Mouse (Mus musculus) liver, embryonic 14.5 days (tissue): ENCODE measurements around the gene Atp5j. TPM values are rescaled to one million over a fixed set of nuclear protein-coding genes. Genes with fewer than 3 reads are reported as not detected.

Experiments
- ATAC-seq: fragments of 200-750 bp; cut with Nextera tagmentation; 2 replicates; pipeline ENCODE4 v1.8.0; 2017; ENCODE audit warnings: moderate number of reproducible peaks, mild to moderate bottlenecking, moderate library complexity; ENCODE audit not compliant: insufficient read depth
- DNase-seq, 3 experiments: peaks; one replicate each; pipeline ENCODE4 v3.0.0-alpha.2; 2012 to 2013; ENCODE audit warnings: low read depth in 3 of 3, low spot score in 3 of 3
- H3K27ac ChIP-seq: fragments of 300-500 bp; sonication (generic); 2 replicates; pipeline ENCODE4 v1.5.1; 2014; ENCODE audit warnings: moderate library complexity, mild to moderate bottlenecking, control low read depth, inconsistent platforms
- H3K27me3 ChIP-seq: fragments of 300-500 bp; sonication (generic); 2 replicates; pipeline ENCODE4 v1.6.1; 2014; ENCODE audit warnings: mild to moderate bottlenecking, low read length, moderate library complexity; ENCODE audit not compliant: control insufficient read depth, insufficient read depth
- H3K36me3 ChIP-seq: fragments of 300-500 bp; sonication (generic); replicated peaks from 2 replicates; pipeline ENCODE4 v1.6.1; 2014; ENCODE audit warnings: low read depth; ENCODE audit not compliant: control insufficient read depth, insufficient read depth
- H3K4me1 ChIP-seq, 2 experiments: fragments of 200-500 bp in 1 of 2; fragments of 300-500 bp in 1 of 2; sonication (generic) in 1 of 2; replicated peaks; 2 replicates each; pipeline ENCODE4 v1.6.1; 2012 to 2014; ENCODE audit warnings: antibody characterized with exemption in 1 of 2, inconsistent platforms in 1 of 2, low read length in 1 of 2; ENCODE audit not compliant: control insufficient read depth in 2 of 2, insufficient read depth in 2 of 2
- H3K4me2 ChIP-seq: fragments of 300-500 bp; sonication (generic); 2 replicates; pipeline ENCODE4 v1.6.1; 2014; ENCODE audit warnings: low read depth, mild to moderate bottlenecking, control low read depth, moderate library complexity
- H3K4me3 ChIP-seq, 2 experiments: fragments of 200-500 bp in 1 of 2; fragments of 300-500 bp in 1 of 2; sonication (generic) in 1 of 2; 2 replicates each; pipeline ENCODE4 v1.5.1; 2012 to 2014; ENCODE audit warnings: low read depth in 2 of 2, low read length in 2 of 2, mild to moderate bottlenecking in 2 of 2, control low read depth in 1 of 2, inconsistent platforms in 1 of 2, moderate library complexity in 1 of 2; ENCODE audit not compliant: insufficient read depth in 1 of 2
- H3K9ac ChIP-seq: fragments of 300-500 bp; sonication (generic); replicated peaks from 2 replicates; pipeline ENCODE4 v1.6.1; 2014; ENCODE audit warnings: mild to moderate bottlenecking, control low read depth, moderate library complexity
- H3K9me3 ChIP-seq: fragments of 300-500 bp; sonication (generic); 2 replicates; pipeline ENCODE4 v1.6.1; 2016; ENCODE audit warnings: low read length, mixed read lengths; ENCODE audit not compliant: control insufficient read depth
- CTCF ChIP-seq: IDR thresholded peaks from 2 replicates; pipeline ENCODE4 v1.5.1; 2016; ENCODE audit warnings: antibody characterized with exemption, low read depth, control low read depth
- EP300 ChIP-seq: IDR thresholded peaks from 2 replicates; pipeline ENCODE4 v1.6.1; 2016; ENCODE audit warnings: antibody characterized with exemption, low read depth
- WGBS: fragments of 180-500 bp; shearing (Covaris S2); extraction: QIAGEN DNeasy Blood & Tissue Kit; methylation state at CpG from one replicate; pipeline ENCODE4 v1.1.7; 2014; ENCODE audit not compliant: insufficient replicate concordance; 5-methylcytosine and 5-hydroxymethylcytosine counted together
- polyA plus RNA-seq, 2 experiments: library from polyadenylated mRNA; depleted of rRNA in 1 of 2; stranded (reverse) in 1 of 2; unstranded in 1 of 2; fragments of >200 nt; fragmentation: Nextera tagmentation in 1 of 2; extraction: Ambion mirVana in 1 of 2; gene quantifications; 2 replicates each; pipeline versions ENCODE4 v1.2.1 to v1.2.3; 2012 to 2014

Atp5j gene
- polyA plus RNA-seq, 2 experiments = 155 to 628 TPM

DNA sequence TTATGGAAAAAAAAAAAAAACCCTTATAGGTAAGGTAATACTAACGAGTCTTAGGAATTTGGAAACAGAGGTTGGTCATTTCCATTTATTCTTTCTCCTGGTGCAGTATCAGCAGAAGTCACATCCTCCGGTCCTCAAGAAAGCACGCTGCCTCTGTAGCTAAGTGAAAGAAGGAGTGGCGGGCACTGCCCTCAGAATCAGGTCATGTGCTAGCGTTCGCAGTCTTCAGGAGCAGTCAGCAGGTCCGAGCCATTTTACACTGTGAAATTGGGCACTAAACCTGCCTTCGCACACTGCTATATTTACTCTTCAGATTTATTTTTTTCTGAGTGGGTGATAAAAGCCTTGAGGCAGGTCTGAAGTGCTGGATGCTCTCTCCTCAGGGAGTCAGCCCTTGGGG, 21.6 kb downstream of the Atp5j start:
- Histone ChIP-seq H3K27ac (no peak overlapping the region), H3K36me3 (no peaks in the 10 kb centered on the region), H3K9me3 (no peaks in the 10 kb centered on the region), H3K9ac (no peak overlapping the region), H3K4me1 (peaks cover 0 to 2% of the 10 kb centered on the region in 2 experiments; a peak in 1 of 4 replicates), H3K27me3 (no peaks in the 10 kb centered on the region), H3K4me2 (no peak overlapping the region), H3K4me3 (no peak overlapping the region)
- ATAC-seq (no peak), DNase-seq (no peak)
- TF ChIP-seq EP300 = no peak
- WGBS = 54% methylated on average over 8 of the region's 8 CpGs

DNA sequence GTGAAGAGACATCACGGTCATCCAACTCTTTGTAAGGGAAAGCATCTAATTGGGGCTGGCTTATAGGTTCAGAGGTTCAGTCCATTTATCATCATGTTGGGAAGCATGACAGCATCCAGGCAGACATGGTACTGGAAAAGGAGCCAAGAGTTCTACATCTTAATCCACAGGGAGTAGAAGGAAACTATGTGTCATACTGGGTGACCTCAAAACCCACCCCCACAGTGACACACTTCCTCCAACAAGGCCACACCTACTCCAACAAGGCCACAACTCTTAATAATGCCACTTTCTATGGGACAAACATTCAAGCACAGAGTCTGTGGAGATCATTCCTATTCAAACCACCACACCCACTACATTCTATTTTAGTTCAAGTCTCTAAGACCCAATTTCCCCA, 25.2 kb downstream of the Atp5j start:
- Histone ChIP-seq H3K4me3 (no peak overlapping the region), H3K27me3 (no peaks in the 10 kb centered on the region), H3K4me1 (peaks cover 0 to 2% of the 10 kb centered on the region in 2 experiments; a peak in 2 of 4 replicates), H3K4me2 (no peak overlapping the region), H3K9me3 (no peaks in the 10 kb centered on the region), H3K36me3 (no peaks in the 10 kb centered on the region), H3K27ac (no peak overlapping the region), H3K9ac (no peak overlapping the region)
- ATAC-seq = no peak
- 68% methylated on average over 1 of the region's 1 CpGs for WGBS
- TF ChIP-seq EP300 = no peak
- TF ChIP-seq CTCF = no peak
- DNase-seq = no peak

DNA sequence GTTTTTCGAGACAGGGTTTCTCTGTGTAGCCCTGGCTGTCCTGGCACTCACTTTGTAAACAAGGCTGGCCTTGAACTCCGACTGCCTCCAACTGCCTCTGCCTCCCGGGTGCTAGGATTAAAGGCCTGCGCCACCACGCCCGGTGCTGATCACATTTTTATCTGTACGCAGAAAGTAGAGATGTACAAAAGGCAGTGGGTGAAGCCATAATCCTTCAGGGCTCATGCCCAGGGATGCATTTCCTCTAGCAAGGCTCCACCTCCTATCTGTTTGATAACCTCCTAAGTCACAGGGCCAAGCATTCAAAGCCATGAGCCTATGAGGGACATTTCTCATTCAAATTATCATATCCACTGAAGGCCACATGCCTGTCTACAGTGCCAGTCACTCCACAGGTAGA, 27.6 kb downstream of the Atp5j start:
- ATAC-seq (no peak), DNase-seq (no peak)
- H3K4me2 ChIP-seq = no peak overlapping the region
- no peaks in the 10 kb centered on the region for H3K9me3 ChIP-seq
- TF ChIP-seq CTCF (no peak), EP300 (no peak)
- H3K27me3 ChIP-seq = no peaks in the 10 kb centered on the region
- no peaks in the 10 kb centered on the region for H3K36me3 ChIP-seq
- WGBS = 73% methylated on average over 7 of the region's 7 CpGs
- H3K27ac ChIP-seq = no peak overlapping the region
- no peak overlapping the region for H3K4me3 ChIP-seq
- H3K4me1 ChIP-seq = peaks cover 0 to 2% of the 10 kb centered on the region in 2 experiments; a peak in 2 of 4 replicates
- no peak overlapping the region for H3K9ac ChIP-seq

DNA sequence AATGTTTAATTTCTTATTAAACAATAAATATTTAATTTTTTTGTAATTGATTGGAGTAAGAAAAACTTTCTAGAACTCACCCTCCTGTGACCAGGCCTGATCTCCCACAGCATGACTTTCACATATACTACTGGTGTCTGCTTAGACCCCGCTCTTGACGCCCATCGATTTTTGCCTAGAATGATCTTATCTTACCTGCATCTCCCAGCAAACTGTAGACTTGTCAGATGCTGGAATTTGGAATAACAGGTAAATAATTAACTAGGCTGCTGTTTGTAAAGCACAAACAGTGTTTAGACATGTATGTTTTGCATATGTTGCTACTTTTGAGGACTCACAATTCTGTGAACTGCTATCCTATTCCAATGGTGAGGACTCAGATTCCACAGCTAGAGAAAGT, 29.2 kb downstream of the Atp5j start:
- H3K4me3 ChIP-seq = no peak overlapping the region

DNA sequence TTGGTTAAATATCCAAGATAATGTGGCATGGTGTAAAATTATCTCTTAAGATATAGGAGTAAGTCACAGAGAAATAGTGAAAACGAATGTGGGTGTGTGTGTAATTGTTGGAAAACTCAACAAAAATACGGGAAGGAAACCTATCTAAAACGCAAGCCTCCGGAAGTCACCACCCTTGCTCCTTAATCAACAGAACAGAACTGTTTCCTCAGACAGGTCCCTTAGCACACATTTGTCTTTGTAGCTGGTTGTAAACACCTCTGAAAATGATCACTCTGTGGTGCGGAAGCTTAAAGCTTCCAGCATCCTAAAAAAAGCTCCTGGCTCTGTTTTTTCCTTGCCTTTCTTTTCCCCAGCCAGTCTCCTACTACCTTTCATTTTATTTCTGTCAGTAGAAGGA, 30.6 kb downstream of the Atp5j start:
- H3K4me3 ChIP-seq = no peak overlapping the region
- H3K27me3 ChIP-seq = no peaks in the 10 kb centered on the region
- H3K4me2 ChIP-seq = no peak overlapping the region
- DNase-seq (no peak), ATAC-seq (no peak)
- no peaks in the 10 kb centered on the region for H3K36me3 ChIP-seq
- H3K9ac ChIP-seq = no peak overlapping the region
- 43% methylated on average over 5 of the region's 5 CpGs for WGBS
- H3K9me3 ChIP-seq = no peaks in the 10 kb centered on the region
- no peak overlapping the region for H3K27ac ChIP-seq
- peaks cover 0 to 2% of the 10 kb centered on the region in 2 experiments; a peak in 2 of 4 replicates for H3K4me1 ChIP-seq
- TF ChIP-seq CTCF (no peak), EP300 (no peak)

More for the DNA sequence above, 29.2 kb downstream of the Atp5j start:
- ATAC-seq = peak; percentile 37; the same call in 1 of the 2 replicates
- Histone ChIP-seq H3K4me2 (no peak overlapping the region), H3K9ac (no peak overlapping the region), H3K27ac (no peak overlapping the region), H3K4me1 (peaks cover 0 to 2% of the 10 kb centered on the region in 2 experiments; a peak in 2 of 4 replicates), H3K9me3 (no peaks in the 10 kb centered on the region), H3K36me3 (no peaks in the 10 kb centered on the region), H3K27me3 (no peaks in the 10 kb centered on the region)
- TF ChIP-seq CTCF = no peak
- TF ChIP-seq EP300 = no peak
- WGBS = 71% methylated on average over 3 of the region's 3 CpGs
- DNase-seq = peak in 2 of 3 experiments; percentile 4 to 10
